Mouse (Mus musculus): ENCODE measurements around the gene Focad. TPM values are rescaled to one million over a fixed set of nuclear protein-coding genes. Genes with fewer than 3 reads are reported as not detected.

Focad gene
- polyA plus RNA-seq, 1 experiment, result 29.6 TPM

GRCm38 (mm10) chr4:88157644-88158043, 63.2 kb downstream of the Focad start:
- 76% methylated on average over 6 of the region's 6 CpGs for WGBS
- Histone ChIP-seq H3K4me1 (ENCODE audit: control insufficient read depth, insufficient read depth, low read length) (peaks cover 5% of the 10 kb centered on the region), H3K27me3 (ENCODE audit: control insufficient read depth, insufficient read depth, low read length) (no peaks in the 10 kb centered on the region), H3K4me3 (replicated peaks; ENCODE audit: insufficient read depth, low read depth, low read length) (no peak overlapping the region), H3K27ac (ENCODE audit: insufficient read depth, low read length) (no peak overlapping the region)
- no peak for DNase-seq
- TF ChIP-seq CTCF (IDR thresholded peaks at IDR 0.05; ENCODE audit: borderline replicate concordance, insufficient read depth, low read depth, low read length) (no peak), POLR2A (IDR thresholded peaks at IDR 0.05; ENCODE audit: borderline replicate concordance, insufficient read depth, low read length) (no peak)

GRCm38 (mm10) chr4:88159256-88159655, 64.8 kb downstream of the Focad start:
- WGBS, result 84% methylated on average over 5 of the region's 5 CpGs
- TF ChIP-seq POLR2A (IDR thresholded peaks at IDR 0.05; ENCODE audit: borderline replicate concordance, insufficient read depth, low read length) (no peak), CTCF (IDR thresholded peaks at IDR 0.05; ENCODE audit: borderline replicate concordance, insufficient read depth, low read depth, low read length) (no peak)
- Histone ChIP-seq H3K4me3 (replicated peaks; ENCODE audit: insufficient read depth, low read depth, low read length) (no peak overlapping the region), H3K27me3 (ENCODE audit: control insufficient read depth, insufficient read depth, low read length) (no peaks in the 10 kb centered on the region), H3K27ac (ENCODE audit: insufficient read depth, low read length) (no peak overlapping the region), H3K4me1 (ENCODE audit: control insufficient read depth, insufficient read depth, low read length) (peaks cover 5% of the 10 kb centered on the region)
- DNase-seq, result no peak

GRCm38 (mm10) chr4:88159700-88160099, 65.3 kb downstream of the Focad start:
- Histone ChIP-seq H3K27ac (ENCODE audit: insufficient read depth, low read length) (no peak overlapping the region), H3K4me1 (ENCODE audit: control insufficient read depth, insufficient read depth, low read length) (peaks cover 5% of the 10 kb centered on the region), H3K4me3 (replicated peaks; ENCODE audit: insufficient read depth, low read depth, low read length) (no peak overlapping the region)

GRCm38 (mm10) chr4:88163511-88164247, 69.2 kb downstream of the Focad start:
- 75% methylated on average over 13 of the region's 13 CpGs for WGBS
- H3K27ac ChIP-seq (ENCODE audit: insufficient read depth, low read length), result no peak overlapping the region
- TF ChIP-seq CTCF (IDR thresholded peaks at IDR 0.05; ENCODE audit: borderline replicate concordance, insufficient read depth, low read depth, low read length), result no peak
- TF ChIP-seq POLR2A (IDR thresholded peaks at IDR 0.05; ENCODE audit: borderline replicate concordance, insufficient read depth, low read length), result no peak

More at GRCm38 (mm10) chr4:88159700-88160099, 65.3 kb downstream of the Focad start:
- TF ChIP-seq CTCF (IDR thresholded peaks at IDR 0.05; ENCODE audit: borderline replicate concordance, insufficient read depth, low read depth, low read length) (no peak), POLR2A (IDR thresholded peaks at IDR 0.05; ENCODE audit: borderline replicate concordance, insufficient read depth, low read length) (no peak)
- 73% methylated on average over 6 of the region's 6 CpGs for WGBS
- DNase-seq, result no peak
- H3K27me3 ChIP-seq (ENCODE audit: control insufficient read depth, insufficient read depth, low read length), result no peaks in the 10 kb centered on the region

GRCm38 (mm10) chr4:88167008-88167862, 72.8 kb downstream of the Focad start:
- H3K27me3 ChIP-seq (ENCODE audit: control insufficient read depth, insufficient read depth, low read length), result no peaks in the 10 kb centered on the region
- no peak overlapping the region; the same call in 1 of the 2 replicates for H3K27ac ChIP-seq (ENCODE audit: insufficient read depth, low read length)
- H3K4me1 ChIP-seq (ENCODE audit: control insufficient read depth, insufficient read depth, low read length), result peaks cover 9% of the 10 kb centered on the region; the same call in 1 of the 2 replicates
- TF ChIP-seq CTCF (IDR thresholded peaks at IDR 0.05; ENCODE audit: borderline replicate concordance, insufficient read depth, low read depth, low read length) (no peak), POLR2A (IDR thresholded peaks at IDR 0.05; ENCODE audit: borderline replicate concordance, insufficient read depth, low read length) (no peak)
- no peak overlapping the region for H3K4me3 ChIP-seq (replicated peaks; ENCODE audit: insufficient read depth, low read depth, low read length)
- DNase-seq, result peak; percentile 53 to 73
- WGBS, result 28% methylated on average over 7 of the region's 7 CpGs

More at GRCm38 (mm10) chr4:88163511-88164247, 69.2 kb downstream of the Focad start:
- H3K27me3 ChIP-seq (ENCODE audit: control insufficient read depth, insufficient read depth, low read length), result no peaks in the 10 kb centered on the region
- H3K4me1 ChIP-seq (ENCODE audit: control insufficient read depth, insufficient read depth, low read length), result peaks cover 6% of the 10 kb centered on the region; the same call in 1 of the 2 replicates
- no peak overlapping the region for H3K4me3 ChIP-seq (replicated peaks; ENCODE audit: insufficient read depth, low read depth, low read length)
- no peak for DNase-seq

GRCm38 (mm10) chr4:88175058-88175974, 80.9 kb downstream of the Focad start:
- H3K4me1 ChIP-seq (ENCODE audit: control insufficient read depth, insufficient read depth, low read length), result no peaks in the 10 kb centered on the region
- no peak overlapping the region for H3K4me3 ChIP-seq (replicated peaks; ENCODE audit: insufficient read depth, low read depth, low read length)
- WGBS, result 92% methylated on average over 6 of the region's 6 CpGs
- DNase-seq, result no peak
- no peak overlapping the region for H3K27ac ChIP-seq (ENCODE audit: insufficient read depth, low read length)
- no peaks in the 10 kb centered on the region for H3K27me3 ChIP-seq (ENCODE audit: control insufficient read depth, insufficient read depth, low read length)
- no peak for TF ChIP-seq POLR2A (IDR thresholded peaks at IDR 0.05; ENCODE audit: borderline replicate concordance, insufficient read depth, low read length)
- no peak for TF ChIP-seq CTCF (IDR thresholded peaks at IDR 0.05; ENCODE audit: borderline replicate concordance, insufficient read depth, low read depth, low read length)

- Histone ChIP-seq H3K27me3 (ENCODE audit: control insufficient read depth, insufficient read depth, low read length) (no peaks in the 10 kb centered on the region), H3K4me1 (ENCODE audit: control insufficient read depth, insufficient read depth, low read length) (no peaks in the 10 kb centered on the region), H3K27ac (ENCODE audit: insufficient read depth, low read length) (no peak overlapping the region), H3K4me3 (replicated peaks; ENCODE audit: insufficient read depth, low read depth, low read length) (no peak overlapping the region)
- no peak for DNase-seq
- TF ChIP-seq CTCF (IDR thresholded peaks at IDR 0.05; ENCODE audit: borderline replicate concordance, insufficient read depth, low read depth, low read length), result no peak
- TF ChIP-seq POLR2A (IDR thresholded peaks at IDR 0.05; ENCODE audit: borderline replicate concordance, insufficient read depth, low read length), result no peak
- 89% methylated on average over 2 of the region's 2 CpGs for WGBS
Measured at GRCm38 (mm10) chr4:88179296-88179695, 84.9 kb downstream of the Focad start.

All from cerebellum, adult 2 months (tissue).